16 mouse cellular contexts compared by ENCODE assay signal in the genomic region with DNA sequence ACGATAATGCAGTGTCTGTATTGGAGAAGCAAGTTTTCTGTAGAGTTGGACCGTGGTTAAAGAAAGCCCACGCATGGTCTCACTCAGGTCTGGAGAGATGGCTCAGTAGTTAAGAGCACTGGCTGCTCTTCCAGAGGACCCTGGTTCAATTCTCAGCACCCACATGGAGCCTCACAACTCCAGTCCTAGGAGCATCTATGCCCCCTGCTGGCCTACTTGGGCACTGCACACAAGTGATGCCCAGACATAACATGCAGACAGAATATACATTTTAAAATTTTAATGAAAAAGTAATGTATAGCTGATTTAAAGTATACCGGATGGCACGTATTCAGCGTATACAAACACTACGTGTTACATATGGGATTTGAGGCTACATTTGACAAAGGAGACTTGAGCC.
DNase-seq lines count a peak whose midpoint lies in the region; TF ChIP-seq lines count a peak whose summit lies in the region.
"Had no signal": no experiment of that assay in that cellular context is flagged by ENCODE, and none has a peak within 500 bp of the region (broad histone marks: within the 10 kb centered on the region; RNA-seq: fewer than 3 reads in every experiment).

No protein-coding gene starts in this region.

- WGBS in cerebellum, adult 2 months, result 98% methylated on average over 7 of the region's 7 CpGs
- WGBS in thymus, adult 2 months, result 97% methylated on average over 7 of the region's 7 CpGs

- TF ChIP-seq POLR2A in cerebellum, adult 2 months (IDR thresholded peaks at IDR 0.05; ENCODE audit: borderline replicate concordance, insufficient read depth, low read length), result no peak
- TF ChIP-seq POLR2A in thymus, adult 2 months (IDR thresholded peaks at IDR 0.05; ENCODE audit: control insufficient read depth, extremely low read depth, insufficient read depth, low read length, poor library complexity), result no peak

- peaks cover 29% of the 10 kb centered on the region for H3K4me1 ChIP-seq in cerebellum, adult 2 months (ENCODE audit: control insufficient read depth, insufficient read depth, low read length)
- H3K4me1 ChIP-seq in thymus, adult 2 months (replicated peaks; ENCODE audit: control insufficient read depth, insufficient read depth, low read length), result no peaks in the 10 kb centered on the region
- H3K4me1 ChIP-seq: forebrain, embryonic 13.5 days; hindbrain, embryonic 10.5 days; limb, embryonic 13.5 days had no signal

- peak; percentile 26; the same call in 1 of the 2 replicates for TF ChIP-seq CTCF in cerebellum, adult 2 months (IDR thresholded peaks at IDR 0.05; ENCODE audit: borderline replicate concordance, insufficient read depth, low read depth, low read length)
- TF ChIP-seq CTCF in left cerebral cortex, adult 2 months (IDR thresholded peaks at IDR 0.05), result peak; percentile 36
- TF ChIP-seq CTCF in thymus, adult 2 months (IDR thresholded peaks at IDR 0.05; ENCODE audit: borderline replicate concordance, control insufficient read depth, extremely low read depth, insufficient read depth, low read length, poor library complexity), result no peak

- H3K27me3 ChIP-seq in cerebellum, adult 2 months (ENCODE audit: control insufficient read depth, insufficient read depth, low read length), result no peaks in the 10 kb centered on the region
- no peaks in the 10 kb centered on the region for H3K27me3 ChIP-seq in thymus, adult 2 months (ENCODE audit: control insufficient read depth, insufficient read depth, low read length)
- H3K27me3 ChIP-seq: forebrain, embryonic 13.5 days; limb, embryonic 13.5 days had no signal

- no peaks in the 10 kb centered on the region for H3K36me3 ChIP-seq in thymus, adult 2 months (ENCODE audit: control insufficient read depth, insufficient read depth, low read length)

- intact Hi-C loops in left cerebral cortex, adult 2 months (cut with DNase I), result no loop called here
- intact Hi-C loops in left cerebral cortex, postnatal 14 days (cut with DNase I), result no loop called here

- H3K27ac ChIP-seq in cerebellum, adult 2 months (ENCODE audit: insufficient read depth, low read length), result no peak overlapping the region
- no peak overlapping the region for H3K27ac ChIP-seq in left cerebral cortex, adult 2 months
- no peak overlapping the region for H3K27ac ChIP-seq in thymus, adult 2 months (ENCODE audit: control insufficient read depth, insufficient read depth, low read length)
- H3K27ac ChIP-seq: forebrain, embryonic 13.5 days; hindbrain, embryonic 10.5 days; limb, embryonic 13.5 days had no signal

- no peak for DNase-seq in cerebellum, adult 2 months
- no peak for DNase-seq in cerebellum, adult 9-10 months
- no peak for DNase-seq in left cerebral cortex, adult 2 months (ENCODE audit: extremely low spot score in 1 of 2, low spot score in 2 of 2)
- DNase-seq in left cerebral cortex, postnatal 14 days (ENCODE audit: low spot score in 2 of 2), result no peak
- peak; percentile 27 for DNase-seq in thymus, postnatal 4 days
- no peak for DNase-seq in thymus, adult 2 months
- DNase-seq in spleen, postnatal 36 days (ENCODE audit: low spot score in 2 of 2), result no peak
- DNase-seq in right cerebral cortex, postnatal 25 days, result no peak
- DNase-seq: cerebellum, adult 9-11 months; gastrocnemius, postnatal 14 days; kidney, adult 9 months; kidney, postnatal 36 days; thymus, adult 18-20 months had no signal

- H3K4me3 ChIP-seq in cerebellum, adult 2 months (replicated peaks; ENCODE audit: insufficient read depth, low read depth, low read length), result no peak overlapping the region
- no peak overlapping the region for H3K4me3 ChIP-seq in left cerebral cortex, adult 2 months
- no peak overlapping the region for H3K4me3 ChIP-seq in thymus, adult 2 months (ENCODE audit: control insufficient read depth, insufficient read depth, low read length)
- H3K4me3 ChIP-seq: forebrain, embryonic 13.5 days; hindbrain, embryonic 10.5 days; limb, embryonic 13.5 days had no signal
